Mouse (Mus musculus) myocyte (in vitro differentiated cells): Measurements from ENCODE around the gene Gtf3c4.

ENCODE experiments used
- E2F4 ChIP-seq: IDR thresholded peaks from one replicate; pipeline ENCODE4 v1.6.1; 2011; ENCODE audit warnings: mild to moderate bottlenecking, control low read depth, moderate library complexity; ENCODE audit not compliant: insufficient read depth
- MAX ChIP-seq: IDR thresholded peaks from one replicate; pipeline ENCODE4 v1.6.1; 2011; ENCODE audit warnings: low read depth, mild to moderate bottlenecking, control low read depth
- MYOD1 ChIP-seq, 3 experiments: IDR thresholded peaks; one replicate each; pipeline ENCODE4 v1.6.1; 2011; ENCODE audit warnings: control low read depth in 2 of 3, low read depth in 2 of 3, mild to moderate bottlenecking in 2 of 3, moderate library complexity in 1 of 3; ENCODE audit not compliant: insufficient read length in 2 of 3, control insufficient read depth in 1 of 3
- POLR2A ChIP-seq: IDR thresholded peaks from one replicate; pipeline ENCODE4 v1.6.1; 2011; ENCODE audit warnings: low read depth, mild to moderate bottlenecking, control low read depth, moderate library complexity; ENCODE audit not compliant: insufficient read length
- TCF12 ChIP-seq: IDR thresholded peaks from one replicate; pipeline ENCODE4 v1.6.1; 2011; ENCODE audit warnings: mild to moderate bottlenecking, control low read depth; ENCODE audit not compliant: poor library complexity, insufficient read depth, severe bottlenecking

GRCm38 (mm10) chr2:28859303-28859702 lies 19.1 kb upstream of the Gtf3c4 start:
- no peak for TF ChIP-seq TCF12
- no peak for TF ChIP-seq POLR2A
- no peak for TF ChIP-seq MAX
- no peak for TF ChIP-seq MYOD1 (IDR thresholded peaks at IDR 0.05; ENCODE audit: control insufficient read depth in 1 of 3, insufficient read length in 2 of 3, low read depth in 2 of 3)
- TF ChIP-seq E2F4 = no peak
